Mouse (Mus musculus) intestine, postnatal 0 days (tissue): ENCODE measurements at regions not wholly inside any gene's neighbourhood (a gene's known extent, or its start where the extent isn't known, plus 50 kb on each side); places are given as distances from the start of the nearest gene placed in this dataset.

Source experiments
- ATAC-seq: fragments of 200-750 bp; cut with Nextera tagmentation; 2 replicates; pipeline ENCODE4 v1.8.0; 2017; ENCODE audit warnings: mild to moderate bottlenecking, moderate TSS enrichment, moderate library complexity
- H3K27ac ChIP-seq: fragments of 300-500 bp; sonication (generic); 2 replicates; pipeline ENCODE4 v1.5.1; 2014; ENCODE audit warnings: mild to moderate bottlenecking, low read depth, low read length, moderate library complexity
- H3K27me3 ChIP-seq: fragments of 300-500 bp; sonication (generic); replicated peaks from 2 replicates; pipeline ENCODE4 v1.6.1; 2014; ENCODE audit warnings: low read length, mixed read lengths; ENCODE audit not compliant: control insufficient read depth, insufficient read depth
- H3K36me3 ChIP-seq: fragments of 300-500 bp; sonication (generic); 2 replicates; pipeline ENCODE4 v1.6.1; 2014; ENCODE audit warnings: mild to moderate bottlenecking, moderate library complexity; ENCODE audit not compliant: control insufficient read depth, insufficient read depth
- H3K4me1 ChIP-seq: fragments of 300-500 bp; sonication (generic); replicated peaks from 2 replicates; pipeline ENCODE4 v1.6.1; 2014; ENCODE audit warnings: antibody characterized with exemption, low read length, mixed read lengths; ENCODE audit not compliant: control insufficient read depth, insufficient read depth
- H3K4me2 ChIP-seq: fragments of 300-500 bp; sonication (generic); replicated peaks from 2 replicates; pipeline ENCODE4 v1.6.1; 2014; ENCODE audit warnings: low read depth, mild to moderate bottlenecking, moderate library complexity
- H3K4me3 ChIP-seq: fragments of 300-500 bp; sonication (generic); 2 replicates; pipeline ENCODE4 v1.5.1; 2014; ENCODE audit warnings: low read depth, low read length
- H3K9ac ChIP-seq: fragments of 300-500 bp; sonication (generic); 2 replicates; pipeline ENCODE4 v1.6.1; 2014; ENCODE audit warnings: mild to moderate bottlenecking, low read depth, low read length
- H3K9me3 ChIP-seq: fragments of 300-500 bp; sonication (generic); 2 replicates; pipeline ENCODE4 v1.6.1; 2016; ENCODE audit warnings: mixed run types; ENCODE audit not compliant: control insufficient read depth
- CTCF ChIP-seq: sonication (generic); IDR thresholded peaks from 2 replicates; pipeline ENCODE4 v1.5.1; 2016; ENCODE audit warnings: low read depth, mild to moderate bottlenecking, control low read depth, antibody characterized with exemption, moderate library complexity
- WGBS: fragments of 180-500 bp; shearing (Covaris S2); extraction: QIAGEN DNeasy Blood & Tissue Kit; methylation state at CpG from one replicate; pipeline ENCODE4 v1.1.7; 2014; 5-methylcytosine and 5-hydroxymethylcytosine counted together

GRCm38 (mm10) chr13:29014827-29015604, 61.5 kb upstream of the Sox4 start:
- Histone ChIP-seq H3K27ac (no peak overlapping the region), H3K4me1 (no peaks in the 10 kb centered on the region), H3K9me3 (no peaks in the 10 kb centered on the region), H3K4me3 (no peak overlapping the region), H3K36me3 (no peaks in the 10 kb centered on the region), H3K4me2 (no peak overlapping the region), H3K9ac (no peak overlapping the region), H3K27me3 (no peaks in the 10 kb centered on the region)
- no peak for TF ChIP-seq CTCF
- 66% methylated on average over 13 of the region's 13 CpGs for WGBS
- no peak for ATAC-seq

- no peak for TF ChIP-seq CTCF
- Histone ChIP-seq H3K4me1 (no peaks in the 10 kb centered on the region), H3K36me3 (no peaks in the 10 kb centered on the region), H3K27ac (no peak overlapping the region), H3K4me2 (no peak overlapping the region), H3K4me3 (no peak overlapping the region), H3K9me3 (no peaks in the 10 kb centered on the region), H3K9ac (no peak overlapping the region), H3K27me3 (no peaks in the 10 kb centered on the region)
- ATAC-seq: no peak
- WGBS: 79% methylated on average over 15 of the region's 15 CpGs
Measured at GRCm38 (mm10) chr13:29014066-29014826, 60.7 kb upstream of the Sox4 start.

- ATAC-seq: no peak
- no peak for TF ChIP-seq CTCF
- no peak overlapping the region for H3K9ac ChIP-seq
- no peaks in the 10 kb centered on the region for H3K27me3 ChIP-seq
- H3K27ac ChIP-seq: no peak overlapping the region
- H3K4me3 ChIP-seq: no peak overlapping the region
- no peak overlapping the region for H3K4me2 ChIP-seq
- no peaks in the 10 kb centered on the region for H3K9me3 ChIP-seq
- no peaks in the 10 kb centered on the region for H3K36me3 ChIP-seq
- H3K4me1 ChIP-seq: no peaks in the 10 kb centered on the region
Measured at GRCm38 (mm10) chr13:29006467-29006866, 53.0 kb upstream of the Sox4 start.
